Mouse (Mus musculus) C2C12 (cell line): ENCODE results near the gene Phldb1. TPM values are rescaled to one million over a fixed set of nuclear protein-coding genes. Genes with fewer than 3 reads are reported as not detected.

Source experiments
- H3K27me3 ChIP-seq: one replicate; pipeline ENCODE4 v1.6.1; 2011; ENCODE audit not compliant: control insufficient read depth, insufficient read depth, insufficient read length
- H3K36me3 ChIP-seq: one replicate; pipeline ENCODE4 v1.6.1; 2011; ENCODE audit not compliant: control insufficient read depth, insufficient read depth
- H3K4me3 ChIP-seq: one replicate; pipeline ENCODE4 v1.5.1; 2011; ENCODE audit warnings: mild to moderate bottlenecking, control low read depth; ENCODE audit not compliant: poor library complexity, insufficient read depth, severe bottlenecking
- H3K79me2 ChIP-seq: one replicate; pipeline ENCODE4 v1.6.1; 2011; ENCODE audit not compliant: control insufficient read depth, insufficient read depth
- H3K79me3 ChIP-seq: one replicate; pipeline ENCODE4 v1.6.1; 2011; ENCODE audit warnings: low read depth, control low read depth
- H3ac ChIP-seq: one replicate; pipeline ENCODE3; 2011; ENCODE audit warnings: low read depth; ENCODE audit not compliant: control insufficient read depth, insufficient read length
- CEBPB ChIP-seq: IDR thresholded peaks from one replicate; pipeline ENCODE4 v1.6.1; 2011; ENCODE audit warnings: low read depth, mild to moderate bottlenecking, control low read depth, moderate library complexity
- CTCF ChIP-seq: IDR thresholded peaks from one replicate; pipeline ENCODE4 v1.5.1; 2011; ENCODE audit not compliant: control insufficient read depth, insufficient read depth, insufficient read length
- FOSL1 ChIP-seq: IDR thresholded peaks from one replicate; pipeline ENCODE4 v1.8.0; 2011; ENCODE audit warnings: mild to moderate bottlenecking, low read length; ENCODE audit not compliant: poor library complexity, insufficient read depth, severe bottlenecking
- MAX ChIP-seq: IDR thresholded peaks from one replicate; pipeline ENCODE4 v1.6.1; 2011; ENCODE audit warnings: mild to moderate bottlenecking, control low read depth
- MYOD1 ChIP-seq: IDR thresholded peaks from one replicate; pipeline ENCODE4 v1.6.1; 2011; ENCODE audit warnings: low read depth; ENCODE audit not compliant: control insufficient read depth, insufficient read length
- MYOG ChIP-seq: IDR thresholded peaks from one replicate; pipeline ENCODE4 v1.6.1; 2011; ENCODE audit not compliant: control insufficient read depth, insufficient read length; ENCODE audit errors: extremely low read depth
- USF1 ChIP-seq: IDR thresholded peaks from one replicate; pipeline ENCODE4 v1.6.1; 2011; ENCODE audit warnings: low read depth, mild to moderate bottlenecking, control low read depth, moderate library complexity
- polyA plus RNA-seq: library from polyadenylated mRNA; unstranded; fragments of >200 nt; fragmentation: generic; extraction: Trizol; gene quantifications from one replicate; pipeline ENCODE4 v1.2.1, GENCODE M21; 2012; ENCODE audit warnings: missing spikeins

Gene Phldb1
- polyA plus RNA-seq, 1 experiment = 96.8 TPM

DNA sequence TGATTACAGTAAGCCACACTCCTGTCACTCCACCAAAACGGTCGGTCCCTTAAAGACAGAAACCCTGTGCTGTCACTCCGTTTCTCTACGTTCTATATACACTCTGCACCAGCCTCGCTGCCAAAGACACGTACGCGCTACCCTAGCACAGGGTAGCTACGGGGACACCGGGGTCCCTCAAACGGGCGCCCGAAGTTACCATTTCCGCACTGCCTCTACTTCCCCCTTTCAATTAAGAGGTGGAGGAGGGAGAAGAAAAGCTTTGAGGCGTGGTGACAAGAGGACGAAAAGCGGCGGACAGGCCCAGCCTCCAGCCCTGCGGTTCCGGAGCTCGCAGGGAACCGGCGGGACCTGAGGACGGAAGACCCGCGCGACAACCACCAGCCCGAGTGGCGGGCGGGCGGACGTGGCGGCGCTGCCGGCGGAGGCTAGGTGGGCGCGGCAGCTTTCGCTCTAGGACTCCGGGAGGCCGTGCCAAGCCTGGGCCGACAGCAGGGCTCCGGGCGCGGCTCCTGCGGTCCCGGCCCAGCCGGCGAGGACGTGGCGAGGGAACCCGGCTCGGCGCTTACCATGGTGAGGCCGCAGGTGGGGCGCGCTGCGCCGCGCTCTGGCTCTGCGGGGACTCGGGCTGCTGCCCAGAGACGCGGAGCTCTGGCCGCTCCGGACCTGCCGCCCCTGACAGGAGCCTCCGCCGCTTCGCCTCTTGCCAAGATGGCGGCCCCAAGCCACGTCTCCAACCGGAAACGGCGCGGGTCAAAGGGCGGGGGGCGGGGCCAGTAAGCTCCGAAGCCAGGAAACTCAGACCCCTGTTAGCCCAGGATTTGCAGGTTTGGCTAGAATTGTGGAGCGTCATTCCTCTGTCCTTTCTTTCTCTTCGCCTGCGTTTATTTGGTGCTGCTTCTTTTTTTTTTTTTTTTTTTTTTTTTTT, 32.4 kb upstream of the Phldb1 start, which contains the start of the genes Arcn1 and Ift46:
Arcn1 (minus strand) TSS at position 745 of the 928 bp plus-strand sequence.
Ift46 (plus strand) TSS at position 808 of the 928 bp plus-strand sequence.
- H3K36me3 ChIP-seq = no peaks in the 10 kb centered on the region
- H3K79me2 ChIP-seq = peaks cover 53% of the 10 kb centered on the region
- TF ChIP-seq CTCF (no peak), FOSL1 (no peak), USF1 (no peak), CEBPB (no peak), MYOD1 (no peak), MYOG (no peak), MAX (no peak)
- H3K27me3 ChIP-seq = no peaks in the 10 kb centered on the region
- peak within 1 kb of the TSS; percentile 99 for H3ac ChIP-seq
- H3K4me3 ChIP-seq = peak within 1 kb of the TSS; percentile 82
- peaks cover 48% of the 10 kb centered on the region for H3K79me3 ChIP-seq

DNA sequence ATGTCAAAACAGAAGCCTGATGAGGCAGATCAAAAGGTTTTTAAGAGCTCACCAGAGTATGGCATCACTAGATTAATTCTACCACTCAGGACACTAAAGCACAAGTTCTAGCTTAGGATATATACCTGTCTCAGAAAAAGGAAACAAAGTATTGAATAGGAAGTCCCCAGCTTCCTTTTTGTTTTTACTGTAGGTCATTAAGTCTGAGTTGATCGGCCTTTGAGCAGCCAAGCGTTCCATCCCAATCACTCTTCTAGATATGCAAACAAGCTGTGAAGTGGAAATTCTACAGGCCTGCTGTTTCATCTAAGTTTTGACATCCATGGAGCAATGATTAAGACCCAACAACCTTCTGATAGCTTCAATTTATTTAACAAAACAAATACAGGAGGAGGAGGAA, 25.9 kb upstream of the Phldb1 start:
- H3K36me3 ChIP-seq = peaks cover 47% of the 10 kb centered on the region
- TF ChIP-seq USF1 (no peak), FOSL1 (no peak), MAX (no peak), MYOG (no peak), CTCF (no peak), MYOD1 (no peak), CEBPB (no peak)
- no peaks in the 10 kb centered on the region for H3K27me3 ChIP-seq
- peaks cover 77% of the 10 kb centered on the region for H3K79me3 ChIP-seq
- H3ac ChIP-seq = no peak overlapping the region
- H3K4me3 ChIP-seq = no peak overlapping the region
- peaks cover 97% of the 10 kb centered on the region for H3K79me2 ChIP-seq

DNA sequence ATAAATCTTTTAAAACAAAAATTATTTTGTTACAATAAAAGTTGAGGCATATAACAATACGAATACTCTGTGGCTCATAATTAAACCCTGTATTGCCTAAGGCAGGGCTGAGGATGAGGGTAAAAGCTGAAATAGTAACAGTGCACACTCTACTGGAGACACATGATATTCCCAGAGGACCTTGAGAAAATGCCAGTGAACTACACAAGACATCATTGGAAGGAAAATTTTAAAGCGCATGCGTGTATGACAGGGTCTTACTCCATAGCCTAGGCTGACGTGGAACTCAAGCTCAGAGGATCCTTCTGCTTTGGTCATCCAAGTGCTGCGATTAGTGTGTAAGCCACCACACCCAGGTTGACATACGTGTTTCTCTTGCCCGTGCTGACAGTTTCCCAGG, 13.5 kb upstream of the Phldb1 start:
- Histone ChIP-seq H3ac (no peak overlapping the region), H3K4me3 (no peak overlapping the region), H3K79me2 (no peaks in the 10 kb centered on the region), H3K36me3 (peaks cover 80% of the 10 kb centered on the region), H3K79me3 (peaks cover 2% of the 10 kb centered on the region), H3K27me3 (no peaks in the 10 kb centered on the region)
- TF ChIP-seq MYOD1 (no peak), USF1 (no peak), CTCF (no peak), FOSL1 (no peak), MAX (no peak), MYOG (no peak), CEBPB (no peak)

DNA sequence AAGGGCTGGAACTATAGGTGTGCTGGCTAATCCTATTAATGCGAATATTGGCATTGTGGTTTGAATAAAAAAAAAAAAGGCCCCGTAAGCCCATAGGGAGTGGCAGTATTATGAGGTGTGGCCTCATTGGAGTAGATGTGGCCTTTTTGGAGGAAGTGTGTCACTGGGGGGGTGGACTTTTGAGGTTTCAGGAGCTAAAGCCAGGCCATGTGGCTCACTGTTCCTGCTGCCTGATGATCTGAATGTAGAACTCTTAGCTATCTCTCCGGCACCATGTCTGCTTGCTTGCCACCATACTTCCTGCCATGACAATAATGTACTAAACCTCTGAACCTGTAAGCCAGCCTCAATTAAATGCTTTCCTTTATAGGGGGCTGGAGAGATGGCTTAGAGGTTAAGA, 12.3 kb upstream of the Phldb1 start:
- peaks cover 80% of the 10 kb centered on the region for H3K36me3 ChIP-seq
- H3K4me3 ChIP-seq = no peak overlapping the region
- H3K79me2 ChIP-seq = no peaks in the 10 kb centered on the region
- H3K79me3 ChIP-seq = peaks cover 2% of the 10 kb centered on the region
- no peak overlapping the region for H3ac ChIP-seq
- H3K27me3 ChIP-seq = no peaks in the 10 kb centered on the region
- TF ChIP-seq MYOG (no peak), MAX (no peak)

DNA sequence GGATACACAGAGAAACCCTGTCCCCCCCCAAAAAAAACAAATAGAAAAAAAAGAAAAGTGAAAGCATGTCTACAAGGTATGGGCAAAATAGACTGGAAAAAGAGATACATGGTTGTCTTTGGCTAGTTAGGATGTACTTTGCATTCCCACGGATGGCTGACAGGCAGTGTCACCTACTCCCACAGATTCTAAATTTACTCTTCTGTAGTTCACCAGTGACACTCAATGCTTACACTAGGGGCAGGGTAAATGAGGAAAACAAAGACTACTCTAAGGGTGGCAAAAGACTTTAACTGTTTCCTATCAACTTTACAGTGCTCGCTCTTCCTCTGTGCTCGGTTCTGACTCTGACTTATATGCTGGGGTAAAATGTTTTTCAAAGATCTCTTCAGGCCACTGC, 11.7 kb upstream of the Phldb1 start:
- no peak overlapping the region for H3ac ChIP-seq
- H3K27me3 ChIP-seq = no peaks in the 10 kb centered on the region
- H3K36me3 ChIP-seq = peaks cover 78% of the 10 kb centered on the region
- TF ChIP-seq CEBPB = no peak
- no peak for TF ChIP-seq MYOG
- no peak for TF ChIP-seq MAX
- TF ChIP-seq FOSL1 = no peak
- TF ChIP-seq CTCF = no peak
- no peak for TF ChIP-seq MYOD1
- no peak for TF ChIP-seq USF1
- H3K79me3 ChIP-seq = peaks cover 2% of the 10 kb centered on the region
- H3K4me3 ChIP-seq = no peak overlapping the region
- H3K79me2 ChIP-seq = no peaks in the 10 kb centered on the region

DNA sequence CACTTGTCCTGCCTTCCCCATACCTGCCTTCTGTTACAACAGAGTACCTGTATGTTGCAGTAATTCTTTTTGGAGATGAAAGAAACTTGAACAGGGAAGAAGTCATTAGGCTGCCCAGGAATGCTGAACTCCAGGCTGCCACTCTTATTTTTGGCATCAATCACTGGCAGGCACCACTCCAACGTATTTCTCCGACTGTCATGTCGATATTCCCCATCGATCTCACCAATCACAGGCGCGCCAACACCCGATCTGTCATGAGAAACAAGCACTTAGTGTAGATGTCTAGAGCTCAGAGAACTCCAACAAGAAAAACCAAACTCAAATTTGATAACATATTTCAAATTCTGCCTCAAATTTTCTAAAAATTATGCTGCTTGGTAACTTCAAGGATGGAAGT, 10.4 kb upstream of the Phldb1 start:
- no peak overlapping the region for H3ac ChIP-seq
- TF ChIP-seq MYOD1 (no peak), MAX (no peak), USF1 (no peak), FOSL1 (no peak), CEBPB (no peak), MYOG (no peak), CTCF (no peak)
- no peak overlapping the region for H3K4me3 ChIP-seq
- H3K79me2 ChIP-seq = no peaks in the 10 kb centered on the region
- peaks cover 73% of the 10 kb centered on the region for H3K36me3 ChIP-seq
- H3K27me3 ChIP-seq = no peaks in the 10 kb centered on the region
- H3K79me3 ChIP-seq = peaks cover 2% of the 10 kb centered on the region
